ENCODE assay signal across 9 mouse cellular contexts in the genomic region with DNA sequence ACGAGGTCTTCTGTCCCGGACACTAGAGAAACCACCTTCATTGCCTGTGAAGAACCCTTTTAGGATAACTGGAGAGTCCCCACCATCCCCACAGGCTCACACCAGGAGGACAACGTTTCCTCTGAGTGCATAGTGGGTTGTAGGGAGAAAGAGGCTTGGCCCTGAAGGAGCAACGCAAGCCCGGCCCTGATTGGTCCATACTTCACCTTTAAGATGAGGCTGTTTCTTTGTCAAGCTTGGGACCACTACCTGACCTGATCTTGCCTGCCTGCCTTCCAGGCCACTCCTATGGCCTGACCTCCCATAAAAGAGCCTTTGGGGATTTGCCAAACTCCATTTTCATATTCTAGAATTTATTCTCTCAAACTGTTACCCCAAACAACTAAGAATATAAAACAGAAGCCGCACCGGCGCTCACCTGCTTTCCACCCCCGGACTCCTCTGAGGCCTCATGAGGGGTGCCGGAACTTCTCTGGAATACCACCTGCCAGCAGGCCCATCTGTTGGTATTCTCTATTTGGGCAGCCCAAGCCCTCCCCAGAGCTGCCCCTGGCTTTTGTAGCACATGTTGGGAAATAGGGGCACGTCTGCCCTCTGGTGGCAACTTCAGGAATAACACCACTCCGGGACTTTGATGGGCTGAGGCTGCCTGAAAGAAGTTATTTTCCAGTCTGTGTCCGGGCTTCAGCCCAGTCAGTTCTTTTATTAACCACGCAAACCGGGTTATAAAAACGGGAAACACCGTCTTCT.
DNase-seq lines count a peak whose midpoint lies in the region; ATAC-seq and TF ChIP-seq lines count a peak whose summit lies in the region.
"Had no signal": no experiment of that assay in that cellular context is flagged by ENCODE, and none has a peak within 500 bp of the region (broad histone marks: within the 10 kb centered on the region; RNA-seq: fewer than 3 reads in every experiment).

No protein-coding gene starts in this region.

- H3K36me3 ChIP-seq in forebrain, postnatal 0 days (ENCODE audit: insufficient read depth) = no peaks in the 10 kb centered on the region
- H3K36me3 ChIP-seq in hindbrain, embryonic 14.5 days (replicated peaks; ENCODE audit: control insufficient read depth, insufficient read depth) = no peaks in the 10 kb centered on the region

- no peak overlapping the region for H3K9ac ChIP-seq in forebrain, postnatal 0 days
- H3K9ac ChIP-seq in hindbrain, embryonic 14.5 days = no peak overlapping the region

- peak overlapping the region; percentile 32 for H3K4me2 ChIP-seq in forebrain, postnatal 0 days (ENCODE audit: low read depth)
- H3K4me2 ChIP-seq in hindbrain, embryonic 14.5 days (replicated peaks) = no peak overlapping the region

- no peaks in the 10 kb centered on the region for H3K9me3 ChIP-seq in forebrain, postnatal 0 days (ENCODE audit: low read length)
- H3K9me3 ChIP-seq in hindbrain, embryonic 14.5 days (ENCODE audit: control insufficient read depth, low read length) = no peaks in the 10 kb centered on the region

- H3K27ac ChIP-seq in forebrain, postnatal 0 days (ENCODE audit: low read depth, low read length) = no peak overlapping the region
- H3K27ac ChIP-seq in hindbrain, embryonic 14.5 days = no peak overlapping the region

- no peaks in the 10 kb centered on the region for H3K4me1 ChIP-seq in forebrain, postnatal 0 days (ENCODE audit: insufficient read depth)
- no peaks in the 10 kb centered on the region for H3K4me1 ChIP-seq in hindbrain, embryonic 14.5 days (replicated peaks; ENCODE audit: control insufficient read depth, insufficient read depth, low read length)

- peak; percentile 77 for DNase-seq in R1 (ENCODE audit: low read depth, low spot score)
- DNase-seq in cerebellum, adult 18-20 months = peak; percentile 98 to 99
- peak; percentile 88 for DNase-seq in forebrain, postnatal 0 days
- peak; percentile 84 for DNase-seq in hindbrain, embryonic 14.5 days (ENCODE audit: low spot score)
- DNase-seq in layer of hippocampus, postnatal 36 days = peak; percentile 78 to 84
- peak; percentile 77 for DNase-seq in right cerebral cortex, postnatal 25 days
- peak; percentile 70 to 76 for DNase-seq in urinary bladder, postnatal 36 days (ENCODE audit: low spot score in 2 of 2)

- H3K27me3 ChIP-seq in forebrain, postnatal 0 days (ENCODE audit: insufficient read depth, low read length) = no peaks in the 10 kb centered on the region
- no peaks in the 10 kb centered on the region for H3K27me3 ChIP-seq in hindbrain, embryonic 14.5 days (ENCODE audit: control insufficient read depth, insufficient read depth, low read length)

- WGBS in forebrain, postnatal 0 days = 24% methylated on average over 17 of the region's 17 CpGs
- WGBS in hindbrain, embryonic 14.5 days = 27% methylated on average over 17 of the region's 17 CpGs

- no peak overlapping the region for H3K4me3 ChIP-seq in forebrain, postnatal 0 days (ENCODE audit: low read depth, low read length)
- H3K4me3 ChIP-seq in hindbrain, embryonic 14.5 days (replicated peaks; ENCODE audit: low read length) = no peak overlapping the region
- H3K4me3 ChIP-seq: myocyte had no signal

- ATAC-seq in forebrain, postnatal 0 days = peak; percentile 79
- peak; percentile 48; the same call in 1 of the 2 replicates for ATAC-seq in hindbrain, embryonic 14.5 days (ENCODE audit: low FRiP score)
- ATAC-seq in megakaryocyte progenitor cell, adult 5-6 weeks (replicated peaks; ENCODE audit: poor library complexity) = peak; percentile 69

- TF ChIP-seq CTCF in forebrain, postnatal 0 days (IDR thresholded peaks at IDR 0.05; ENCODE audit: low read depth) = peak; percentile 92
